28 mouse cellular contexts compared by ENCODE assay signal in genomic region chr19:44876529-44876928, GRCm38 (mm10).
"Had no signal": no experiment of that assay in that cellular context is flagged by ENCODE, and none has a peak within 500 bp of the region (broad histone marks: within the 10 kb centered on the region; RNA-seq: fewer than 3 reads in every experiment).

No protein-coding gene starts in this region.

- H3K4me1 ChIP-seq: embryonic facial prominence, embryonic 12.5 days; embryonic facial prominence, embryonic 13.5 days; embryonic facial prominence, embryonic 15.5 days had no signal

- H3K4me2 ChIP-seq: embryonic facial prominence, embryonic 12.5 days; embryonic facial prominence, embryonic 13.5 days; embryonic facial prominence, embryonic 15.5 days; forebrain, embryonic 12.5 days; forebrain, embryonic 13.5 days; forebrain, embryonic 15.5 days had no signal

- H3K27ac ChIP-seq: embryonic facial prominence, embryonic 10.5 days; embryonic facial prominence, embryonic 12.5 days; embryonic facial prominence, embryonic 13.5 days; embryonic facial prominence, embryonic 15.5 days; forebrain, embryonic 10.5 days; forebrain, embryonic 12.5 days; forebrain, embryonic 13.5 days; forebrain, embryonic 15.5 days; gastrocnemius, adult 2 months; heart, adult 2 months had no signal

- DNase-seq: cerebellum, adult 18-20 months; cerebellum, adult 2 months; cerebellum, adult 8-10 months; cerebellum, adult 9-10 months; cerebellum, adult 9-11 months; cerebellum, postnatal 10 days; cerebellum, postnatal 14 days; cerebellum, postnatal 25 days; cerebellum, postnatal 36 days; embryo, embryonic 11 days; forebrain, postnatal 0 days; gastrocnemius, adult 2 months; gastrocnemius, postnatal 10 days; gastrocnemius, postnatal 14 days; gastrocnemius, postnatal 25 days; gastrocnemius, postnatal 36 days; heart, adult 18-20 months; heart, adult 2 months had no signal

- H3K4me3 ChIP-seq: embryonic facial prominence, embryonic 10.5 days; embryonic facial prominence, embryonic 12.5 days; embryonic facial prominence, embryonic 13.5 days; embryonic facial prominence, embryonic 15.5 days; erythroblast, embryonic 14.5 days; forebrain, embryonic 10.5 days; forebrain, embryonic 12.5 days; forebrain, embryonic 13.5 days; forebrain, embryonic 15.5 days; gastrocnemius, adult 2 months; heart, adult 2 months had no signal

- H3K9ac ChIP-seq: embryonic facial prominence, embryonic 12.5 days; embryonic facial prominence, embryonic 13.5 days; embryonic facial prominence, embryonic 15.5 days; forebrain, embryonic 12.5 days; forebrain, embryonic 13.5 days; forebrain, embryonic 15.5 days; forebrain, postnatal 0 days had no signal

- H3K36me3 ChIP-seq: embryonic facial prominence, embryonic 10.5 days; embryonic facial prominence, embryonic 12.5 days; embryonic facial prominence, embryonic 13.5 days; embryonic facial prominence, embryonic 15.5 days; forebrain, embryonic 10.5 days; forebrain, embryonic 12.5 days; forebrain, embryonic 15.5 days had no signal

- H3K9me3 ChIP-seq: embryonic facial prominence, embryonic 10.5 days; embryonic facial prominence, embryonic 12.5 days; embryonic facial prominence, embryonic 13.5 days; embryonic facial prominence, embryonic 15.5 days; forebrain, embryonic 10.5 days; forebrain, embryonic 12.5 days; forebrain, embryonic 13.5 days; forebrain, embryonic 15.5 days had no signal

- ATAC-seq: forebrain, embryonic 13.5 days; forebrain, embryonic 14.5 days; forebrain, embryonic 15.5 days; forebrain, postnatal 0 days had no signal
